Mouse (Mus musculus) limb, embryonic 10.5 days (tissue): ENCODE results near the gene Prickle1. TPM values are rescaled to one million over a fixed set of nuclear protein-coding genes. Genes with fewer than 3 reads are reported as not detected.

Experiments used
- DNase-seq: peaks from one replicate; pipeline ENCODE4 v3.0.0-alpha.2; 2017; ENCODE audit warnings: low spot score
- H3K27ac ChIP-seq: fragments of 300-500 bp; sonication (generic); 2 replicates; pipeline ENCODE4 v1.5.1; 2016; ENCODE audit warnings: mild to moderate bottlenecking
- H3K27me3 ChIP-seq: fragments of 300-500 bp; sonication (generic); 2 replicates; pipeline ENCODE4 v1.6.1; 2016; ENCODE audit warnings: low read depth, mild to moderate bottlenecking; ENCODE audit not compliant: poor library complexity, severe bottlenecking
- H3K36me3 ChIP-seq: fragments of 300-500 bp; sonication (generic); 2 replicates; pipeline ENCODE4 v1.6.1; 2016; ENCODE audit warnings: mild to moderate bottlenecking, moderate library complexity
- H3K4me1 ChIP-seq: fragments of 300-500 bp; sonication (generic); 2 replicates; pipeline ENCODE4 v1.6.1; 2016
- H3K4me3 ChIP-seq: fragments of 300-500 bp; sonication (generic); 2 replicates; pipeline ENCODE4 v1.5.1; 2016; ENCODE audit warnings: mild to moderate bottlenecking, moderate library complexity
- H3K9me3 ChIP-seq: fragments of 300-500 bp; sonication (generic); replicated peaks from 2 replicates; pipeline ENCODE4 v1.6.1; 2016; ENCODE audit warnings: mild to moderate bottlenecking
- WGBS: fragments of 180-500 bp; shearing (Covaris S2); methylation state at CpG from one replicate; pipeline ENCODE4 v1.1.7; 2016; 5-methylcytosine and 5-hydroxymethylcytosine counted together
- polyA plus RNA-seq: library from polyadenylated mRNA; unstranded; fragments of >200 nt; fragmentation: Nextera tagmentation; extraction: Ambion mirVana; gene quantifications from 2 replicates; pipeline ENCODE4 v1.2.1, GENCODE M21; 2016

Prickle1 gene
- polyA plus RNA-seq, 1 experiment from 2014 or later: 25.7 TPM

- no peaks in the 10 kb centered on the region for H3K27me3 ChIP-seq
- no peak overlapping the region for H3K4me3 ChIP-seq
- peaks cover 31% of the 10 kb centered on the region for H3K4me1 ChIP-seq
- no peaks in the 10 kb centered on the region for H3K36me3 ChIP-seq
- no peak overlapping the region for H3K27ac ChIP-seq
- WGBS: 82% methylated on average over 3 of the region's 3 CpGs
- H3K9me3 ChIP-seq: peaks cover 4% of the 10 kb centered on the region; the same call in 1 of the 2 replicates
- peak; percentile 24 for DNase-seq
These were observed 17.9 kb upstream of the Prickle1 start for GRCm38 (mm10) chr15:93613606-93614005.

GRCm38 (mm10) chr15:93611536-93612300, 16.0 kb upstream of the Prickle1 start:
- 90% methylated on average over 16 of the region's 16 CpGs for whole genome bisulfite sequencing
- Histone ChIP-seq H3K4me3 (no peak overlapping the region), H3K4me1 (peaks cover 26% of the 10 kb centered on the region), H3K27me3 (no peaks in the 10 kb centered on the region), H3K36me3 (no peaks in the 10 kb centered on the region), H3K27ac (no peak overlapping the region), H3K9me3 (peaks cover 4% of the 10 kb centered on the region; the same call in 1 of the 2 replicates)
- peak; percentile 24 for DNase-seq

- Histone ChIP-seq H3K27me3 (no peaks in the 10 kb centered on the region), H3K27ac (no peak overlapping the region), H3K4me3 (no peak overlapping the region), H3K4me1 (peaks cover 26% of the 10 kb centered on the region), H3K9me3 (peaks cover 4% of the 10 kb centered on the region; the same call in 1 of the 2 replicates), H3K36me3 (no peaks in the 10 kb centered on the region)
- WGBS: 74% methylated on average over 19 of the region's 19 CpGs
- peak; percentile 28 for DNase-seq
These were observed 15.1 kb upstream of the Prickle1 start for GRCm38 (mm10) chr15:93610721-93611201.

GRCm38 (mm10) chr15:93610288-93610687, 14.6 kb upstream of the Prickle1 start:
- Histone ChIP-seq H3K4me1 (peaks cover 26% of the 10 kb centered on the region), H3K9me3 (peaks cover 4% of the 10 kb centered on the region; the same call in 1 of the 2 replicates), H3K4me3 (no peak overlapping the region), H3K27me3 (no peaks in the 10 kb centered on the region), H3K27ac (no peak overlapping the region), H3K36me3 (no peaks in the 10 kb centered on the region)
- WGBS: 92% methylated on average over 18 of the region's 18 CpGs
- peak; percentile 28 for DNase-seq

- DNase-seq: peak; percentile 29
- H3K4me3 ChIP-seq: no peak overlapping the region
- no peak overlapping the region for H3K27ac ChIP-seq
- 94% methylated on average over 6 of the region's 6 CpGs for WGBS
- no peaks in the 10 kb centered on the region for H3K36me3 ChIP-seq
- no peaks in the 10 kb centered on the region for H3K27me3 ChIP-seq
- H3K9me3 ChIP-seq: no peaks in the 10 kb centered on the region
- no peaks in the 10 kb centered on the region for H3K4me1 ChIP-seq
These were observed 7.2 kb upstream of the Prickle1 start for GRCm38 (mm10) chr15:93602850-93603249.

- Histone ChIP-seq H3K9me3 (no peaks in the 10 kb centered on the region), H3K27me3 (no peaks in the 10 kb centered on the region), H3K4me3 (no peak overlapping the region), H3K36me3 (no peaks in the 10 kb centered on the region), H3K27ac (no peak overlapping the region), H3K4me1 (peaks cover 6% of the 10 kb centered on the region)
- peak; percentile 27 for DNase-seq
- WGBS: 95% methylated on average over 13 of the region's 13 CpGs
These were observed 5.8 kb upstream of the Prickle1 start for GRCm38 (mm10) chr15:93601461-93602015.

GRCm38 (mm10) chr15:93596991-93597390, 1.3 kb upstream of the Prickle1 start:
- no peaks in the 10 kb centered on the region for H3K9me3 ChIP-seq
- no peaks in the 10 kb centered on the region for H3K36me3 ChIP-seq
- DNase-seq: no peak
- WGBS: 65% methylated on average over 11 of the region's 11 CpGs
- no peaks in the 10 kb centered on the region for H3K27me3 ChIP-seq
- no peak overlapping the region for H3K27ac ChIP-seq
- peaks cover 41% of the 10 kb centered on the region for H3K4me1 ChIP-seq
- H3K4me3 ChIP-seq: peak overlapping the region; percentile 99

- no peaks in the 10 kb centered on the region for H3K9me3 ChIP-seq
- DNase-seq: peak; percentile 87
- H3K4me1 ChIP-seq: peaks cover 48% of the 10 kb centered on the region
- H3K36me3 ChIP-seq: no peaks in the 10 kb centered on the region
- WGBS: under 1% methylated on average over 11 of the region's 11 CpGs
- peak overlapping the region; percentile 99 for H3K4me3 ChIP-seq
- peak overlapping the region; percentile 99 for H3K27ac ChIP-seq
- H3K27me3 ChIP-seq: no peaks in the 10 kb centered on the region
These were observed 594 bp upstream of the Prickle1 start for GRCm38 (mm10) chr15:93596285-93596684.

- H3K27me3 ChIP-seq: no peaks in the 10 kb centered on the region
- H3K4me3 ChIP-seq: peak overlapping the region; percentile 99
- under 1% methylated on average over 63 of the region's 64 CpGs for WGBS
- no peaks in the 10 kb centered on the region for H3K36me3 ChIP-seq
- peak overlapping the region; percentile 99 for H3K27ac ChIP-seq
- H3K4me1 ChIP-seq: peaks cover 60% of the 10 kb centered on the region
- peak; percentile 82 for DNase-seq
- H3K9me3 ChIP-seq: no peaks in the 10 kb centered on the region
These were observed 598 bp downstream of the Prickle1 start for GRCm38 (mm10) chr15:93594888-93595698.

- 7% methylated on average over 10 of the region's 10 CpGs for WGBS
- no peaks in the 10 kb centered on the region for H3K9me3 ChIP-seq
- peaks cover 67% of the 10 kb centered on the region for H3K4me1 ChIP-seq
- peak overlapping the region; percentile 99 for H3K27ac ChIP-seq
- peak overlapping the region; percentile 99 for H3K4me3 ChIP-seq
- DNase-seq: peak; percentile 49
- H3K27me3 ChIP-seq: no peaks in the 10 kb centered on the region
- no peaks in the 10 kb centered on the region for H3K36me3 ChIP-seq
These were observed 1.3 kb downstream of the Prickle1 start for GRCm38 (mm10) chr15:93594296-93594887.

- no peak overlapping the region for H3K27ac ChIP-seq
- H3K9me3 ChIP-seq: no peaks in the 10 kb centered on the region
- H3K36me3 ChIP-seq: peaks cover 5% of the 10 kb centered on the region
- no peak for DNase-seq
- WGBS: 62% methylated on average over 3 of the region's 3 CpGs
- 0 out of 2 replicates have a peak overlapping the region, but pooled peaks have one; percentile 38 for H3K4me3 ChIP-seq
- peaks cover 79% of the 10 kb centered on the region for H3K4me1 ChIP-seq
- H3K27me3 ChIP-seq: no peaks in the 10 kb centered on the region
These were observed 3.1 kb downstream of the Prickle1 start for GRCm38 (mm10) chr15:93592596-93592995.

GRCm38 (mm10) chr15:93591831-93592321, 3.8 kb downstream of the Prickle1 start:
- peak; percentile 59 for DNase-seq
- Histone ChIP-seq H3K9me3 (no peaks in the 10 kb centered on the region), H3K4me1 (peaks cover 79% of the 10 kb centered on the region), H3K27me3 (no peaks in the 10 kb centered on the region), H3K36me3 (peaks cover 8% of the 10 kb centered on the region), H3K27ac (peak overlapping the region; percentile 79), H3K4me3 (peak overlapping the region; percentile 38)
- WGBS: 2% methylated on average over 12 of the region's 12 CpGs
